Mouse (Mus musculus): ENCODE results near the gene Tex46. TPM values are rescaled to one million over a fixed set of nuclear protein-coding genes. Genes with fewer than 3 reads are reported as not detected.

Tex46 gene
- polyA plus RNA-seq, 1 experiment = not detected

GRCm38 (mm10) chr4:136621336-136621735, 11.1 kb downstream of the Tex46 start:
- no peaks in the 10 kb centered on the region for H3K27me3 ChIP-seq (ENCODE audit: control insufficient read depth, insufficient read depth, low read length, poor library complexity, severe bottlenecking)
- no peaks in the 10 kb centered on the region for H3K36me3 ChIP-seq (ENCODE audit: control insufficient read depth, insufficient read depth, low read length, poor library complexity, severe bottlenecking)
- H3K4me3 ChIP-seq (ENCODE audit: low read depth, low read length) = no peak overlapping the region
- H3K9me3 ChIP-seq (replicated peaks; ENCODE audit: control insufficient read depth, insufficient read depth, low read length, poor library complexity, severe bottlenecking) = no peaks in the 10 kb centered on the region
- H3K9ac ChIP-seq (ENCODE audit: low read depth, poor library complexity, severe bottlenecking) = no peak overlapping the region
- H3K27ac ChIP-seq (ENCODE audit: insufficient read depth, low read length) = no peak overlapping the region
- TF ChIP-seq CTCF (IDR thresholded peaks at IDR 0.05; ENCODE audit: low read depth, low read length) = peak; percentile 46
- no peak for TF ChIP-seq POLR2A (IDR thresholded peaks at IDR 0.05; ENCODE audit: insufficient read depth, low read length)
- peaks cover 7% of the 10 kb centered on the region for H3K4me1 ChIP-seq (ENCODE audit: control insufficient read depth, insufficient read depth, low read length)

GRCm38 (mm10) chr4:136621956-136622355, 11.7 kb downstream of the Tex46 start:
- Histone ChIP-seq H3K4me1 (ENCODE audit: control insufficient read depth, insufficient read depth, low read length) (peaks cover 7% of the 10 kb centered on the region), H3K27ac (ENCODE audit: insufficient read depth, low read length) (no peak overlapping the region), H3K9me3 (replicated peaks; ENCODE audit: control insufficient read depth, insufficient read depth, low read length, poor library complexity, severe bottlenecking) (no peaks in the 10 kb centered on the region), H3K9ac (ENCODE audit: low read depth, poor library complexity, severe bottlenecking) (no peak overlapping the region), H3K27me3 (ENCODE audit: control insufficient read depth, insufficient read depth, low read length, poor library complexity, severe bottlenecking) (no peaks in the 10 kb centered on the region), H3K36me3 (ENCODE audit: control insufficient read depth, insufficient read depth, low read length, poor library complexity, severe bottlenecking) (no peaks in the 10 kb centered on the region), H3K4me3 (ENCODE audit: low read depth, low read length) (no peak overlapping the region)
- no peak for TF ChIP-seq CTCF (IDR thresholded peaks at IDR 0.05; ENCODE audit: low read depth, low read length)
- no peak for TF ChIP-seq EP300 (IDR thresholded peaks at IDR 0.05; ENCODE audit: insufficient read depth, low read depth, low read length)
- TF ChIP-seq POLR2A (IDR thresholded peaks at IDR 0.05; ENCODE audit: insufficient read depth, low read length) = no peak

- no peaks in the 10 kb centered on the region for H3K27me3 ChIP-seq (ENCODE audit: control insufficient read depth, insufficient read depth, low read length, poor library complexity, severe bottlenecking)
- TF ChIP-seq CTCF (IDR thresholded peaks at IDR 0.05; ENCODE audit: low read depth, low read length) (no peak), POLR2A (IDR thresholded peaks at IDR 0.05; ENCODE audit: insufficient read depth, low read length) (no peak), EP300 (IDR thresholded peaks at IDR 0.05; ENCODE audit: insufficient read depth, low read depth, low read length) (no peak)
- H3K4me3 ChIP-seq (ENCODE audit: low read depth, low read length) = no peak within 1 kb of the TSS
- no peaks in the 10 kb centered on the region for H3K9me3 ChIP-seq (replicated peaks; ENCODE audit: control insufficient read depth, insufficient read depth, low read length, poor library complexity, severe bottlenecking)
- H3K4me1 ChIP-seq (ENCODE audit: control insufficient read depth, insufficient read depth, low read length) = peaks cover 7% of the 10 kb centered on the region
- no peaks in the 10 kb centered on the region for H3K36me3 ChIP-seq (ENCODE audit: control insufficient read depth, insufficient read depth, low read length, poor library complexity, severe bottlenecking)
- H3K27ac ChIP-seq (ENCODE audit: insufficient read depth, low read length) = no peak within 1 kb of the TSS
- H3K9ac ChIP-seq (ENCODE audit: low read depth, poor library complexity, severe bottlenecking) = no peak within 1 kb of the TSS
Observed at GRCm38 (mm10) chr4:136622388-136622787, 12.2 kb downstream of the Tex46 start, which contains the start of gene Lactbl1. Lactbl1 (plus strand) TSS chr4:136622621.

- no peaks in the 10 kb centered on the region for H3K27me3 ChIP-seq (ENCODE audit: control insufficient read depth, insufficient read depth, low read length, poor library complexity, severe bottlenecking)
- H3K4me1 ChIP-seq (ENCODE audit: control insufficient read depth, insufficient read depth, low read length) = no peaks in the 10 kb centered on the region
- H3K9me3 ChIP-seq (replicated peaks; ENCODE audit: control insufficient read depth, insufficient read depth, low read length, poor library complexity, severe bottlenecking) = no peaks in the 10 kb centered on the region
Observed at GRCm38 (mm10) chr4:136626590-136626989, 16.4 kb downstream of the Tex46 start.

GRCm38 (mm10) chr4:136631237-136631994, 21.2 kb downstream of the Tex46 start:
- Histone ChIP-seq H3K27ac (ENCODE audit: insufficient read depth, low read length) (no peak overlapping the region), H3K27me3 (ENCODE audit: control insufficient read depth, insufficient read depth, low read length, poor library complexity, severe bottlenecking) (no peaks in the 10 kb centered on the region), H3K4me1 (ENCODE audit: control insufficient read depth, insufficient read depth, low read length) (no peaks in the 10 kb centered on the region), H3K36me3 (ENCODE audit: control insufficient read depth, insufficient read depth, low read length, poor library complexity, severe bottlenecking) (no peaks in the 10 kb centered on the region), H3K4me3 (ENCODE audit: low read depth, low read length) (no peak overlapping the region), H3K9ac (ENCODE audit: low read depth, poor library complexity, severe bottlenecking) (no peak overlapping the region), H3K9me3 (replicated peaks; ENCODE audit: control insufficient read depth, insufficient read depth, low read length, poor library complexity, severe bottlenecking) (no peaks in the 10 kb centered on the region)
- TF ChIP-seq CTCF (IDR thresholded peaks at IDR 0.05; ENCODE audit: low read depth, low read length) (no peak), EP300 (IDR thresholded peaks at IDR 0.05; ENCODE audit: insufficient read depth, low read depth, low read length) (no peak), POLR2A (IDR thresholded peaks at IDR 0.05; ENCODE audit: insufficient read depth, low read length) (no peak)

More at GRCm38 (mm10) chr4:136626590-136626989, 16.4 kb downstream of the Tex46 start:
- Histone ChIP-seq H3K36me3 (ENCODE audit: control insufficient read depth, insufficient read depth, low read length, poor library complexity, severe bottlenecking) (no peaks in the 10 kb centered on the region), H3K27ac (ENCODE audit: insufficient read depth, low read length) (no peak overlapping the region), H3K9ac (ENCODE audit: low read depth, poor library complexity, severe bottlenecking) (no peak overlapping the region), H3K4me3 (ENCODE audit: low read depth, low read length) (no peak overlapping the region)
- TF ChIP-seq EP300 (IDR thresholded peaks at IDR 0.05; ENCODE audit: insufficient read depth, low read depth, low read length) = no peak
- TF ChIP-seq CTCF (IDR thresholded peaks at IDR 0.05; ENCODE audit: low read depth, low read length) = no peak
- no peak for TF ChIP-seq POLR2A (IDR thresholded peaks at IDR 0.05; ENCODE audit: insufficient read depth, low read length)

- H3K27me3 ChIP-seq (ENCODE audit: control insufficient read depth, insufficient read depth, low read length, poor library complexity, severe bottlenecking) = peaks cover 2% of the 10 kb centered on the region; the same call in 1 of the 2 replicates
- H3K27ac ChIP-seq (ENCODE audit: insufficient read depth, low read length) = no peak overlapping the region
- H3K36me3 ChIP-seq (ENCODE audit: control insufficient read depth, insufficient read depth, low read length, poor library complexity, severe bottlenecking) = no peaks in the 10 kb centered on the region
- H3K9ac ChIP-seq (ENCODE audit: low read depth, poor library complexity, severe bottlenecking) = no peak overlapping the region
- TF ChIP-seq EP300 (IDR thresholded peaks at IDR 0.05; ENCODE audit: insufficient read depth, low read depth, low read length) (no peak), CTCF (IDR thresholded peaks at IDR 0.05; ENCODE audit: low read depth, low read length) (no peak)
- H3K4me1 ChIP-seq (ENCODE audit: control insufficient read depth, insufficient read depth, low read length) = no peaks in the 10 kb centered on the region
- no peaks in the 10 kb centered on the region for H3K9me3 ChIP-seq (replicated peaks; ENCODE audit: control insufficient read depth, insufficient read depth, low read length, poor library complexity, severe bottlenecking)
- H3K4me3 ChIP-seq (ENCODE audit: low read depth, low read length) = no peak overlapping the region
Observed at GRCm38 (mm10) chr4:136635995-136636394, 25.8 kb downstream of the Tex46 start.

Measured in ES-Bruce4 (cell line).